Mouse (Mus musculus) spleen, postnatal 4 days (tissue): ENCODE data around the gene Lrp4.

Source experiments
- DNase-seq, 2 experiments: peaks; one replicate each; pipeline ENCODE4 v3.0.0; 2022; ENCODE audit warnings: low spot score in 2 of 2

Gene Lrp4

DNA sequence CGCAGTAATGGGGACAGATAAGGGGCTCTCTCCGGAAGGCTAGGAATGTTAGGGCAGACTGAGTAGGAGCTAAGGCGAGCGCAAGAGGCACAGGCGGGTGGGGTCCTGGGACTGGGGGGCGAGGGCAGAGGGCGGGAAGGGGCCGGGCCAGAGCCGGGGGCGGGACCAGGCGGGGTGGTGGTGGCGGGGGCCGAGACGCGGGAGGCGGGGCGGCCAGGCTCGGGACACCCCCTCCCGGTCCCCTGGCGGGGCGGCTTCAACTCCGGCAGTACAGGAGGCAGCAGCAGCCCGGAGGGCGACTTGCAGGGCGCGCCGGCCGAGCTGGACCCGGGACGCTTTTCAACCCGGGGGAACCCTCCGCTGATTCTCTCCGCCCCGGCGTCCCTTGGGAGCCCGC is at the start of gene Lrp4:
Lrp4 (plus strand) TSS at position 253 of the 397 bp plus-strand sequence.
- DNase-seq: no peak

DNA sequence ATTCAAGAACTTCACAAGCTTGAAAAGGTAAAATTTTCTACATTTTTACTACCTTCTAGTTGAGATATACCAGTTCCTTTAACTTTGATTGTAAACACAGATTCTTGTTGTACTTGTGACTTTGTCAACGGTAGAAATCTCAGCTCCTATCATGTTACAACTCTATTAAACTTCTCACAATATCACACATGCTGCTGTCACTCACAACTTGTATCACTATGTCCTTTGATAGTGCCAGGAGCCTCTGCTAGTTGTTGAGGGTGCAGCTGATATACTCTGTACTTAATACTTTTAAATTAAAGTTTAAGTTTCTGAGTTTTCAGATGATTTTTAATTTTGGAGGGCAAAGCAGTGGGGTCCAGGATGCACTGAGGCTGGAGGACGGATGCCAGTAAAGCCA is 49.3 kb upstream of the Lrp4 start:
- no peak for DNase-seq

DNA sequence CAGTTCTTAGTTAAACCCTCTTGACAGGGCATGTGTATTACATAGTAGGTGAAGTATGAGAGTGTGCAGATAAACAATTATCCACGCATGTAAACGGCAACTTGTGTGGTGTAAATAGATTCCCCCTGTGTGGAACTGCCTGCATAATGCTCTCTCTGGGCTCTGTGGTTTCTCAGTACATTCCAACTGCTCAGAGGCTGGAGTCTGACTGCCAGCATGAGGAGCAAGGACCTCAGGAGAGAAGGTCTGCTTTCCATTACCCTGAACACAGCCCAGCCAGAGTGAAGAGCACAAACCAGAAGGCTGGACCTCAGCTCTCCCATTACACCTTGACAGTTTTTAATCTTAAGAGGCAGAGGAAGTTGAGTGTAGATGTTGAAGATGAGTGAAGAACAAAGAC is 45.8 kb upstream of the Lrp4 start:
- no peak for DNase-seq

DNA sequence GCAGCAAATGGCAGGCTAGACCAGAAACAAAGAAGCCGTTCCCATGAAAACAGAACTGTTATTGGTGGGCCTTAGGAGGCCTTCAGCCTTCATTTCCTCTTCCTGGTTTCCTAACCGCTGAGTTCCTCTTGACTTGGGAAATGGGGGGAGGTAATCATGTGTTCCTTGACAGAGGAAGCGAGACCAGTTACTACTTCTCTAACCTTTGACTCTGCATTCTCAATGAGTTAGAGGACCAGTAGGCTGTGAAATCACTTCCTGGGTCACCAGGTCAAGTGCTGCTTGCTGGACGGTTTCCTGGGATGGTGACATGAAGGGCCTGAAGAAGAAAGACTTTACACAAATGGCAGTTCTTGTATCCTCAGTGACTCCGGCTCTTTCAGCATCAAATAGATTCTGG is 45.0 kb upstream of the Lrp4 start:
- DNase-seq: peak in 1 of 2 experiments; percentile 24

DNA sequence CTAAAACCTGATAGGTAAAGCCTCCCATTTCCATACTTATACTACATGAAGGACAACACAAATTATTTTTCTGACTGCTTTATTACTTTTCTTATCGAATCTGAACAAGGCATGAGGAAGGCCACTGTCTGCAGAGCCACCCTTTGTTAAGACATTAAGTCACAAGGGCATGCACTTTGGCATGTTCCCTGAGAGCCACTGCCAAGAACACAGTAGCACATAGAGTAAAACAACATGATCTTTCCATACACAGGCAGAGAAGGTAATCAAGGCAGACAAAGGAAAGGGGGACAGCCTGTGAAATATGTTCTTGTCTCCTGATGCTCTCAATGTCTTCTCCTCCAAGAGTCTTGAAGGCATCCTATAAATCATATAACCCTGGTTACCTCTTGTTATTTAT is 43.5 kb upstream of the Lrp4 start:
- no peak for DNase-seq

DNA sequence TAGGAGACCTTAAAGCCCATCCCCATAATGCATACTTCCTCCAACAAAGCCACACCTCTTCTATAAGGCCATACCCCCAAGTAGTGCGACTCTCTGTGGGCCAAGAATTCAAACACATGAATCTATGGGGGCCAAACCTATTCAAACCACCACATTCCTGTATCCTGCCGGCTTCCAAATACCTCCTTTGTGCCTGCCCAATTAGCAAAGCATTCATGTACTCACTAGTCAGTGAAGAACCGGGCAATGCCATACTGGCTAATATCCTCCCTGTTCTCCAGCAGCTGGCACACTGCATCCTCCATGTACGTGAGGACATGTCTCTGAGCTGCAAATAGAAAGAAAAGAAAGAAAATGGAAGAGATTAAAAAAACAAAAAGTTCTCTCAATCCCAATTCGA is 35.7 kb upstream of the Lrp4 start:
- no peak for DNase-seq

DNA sequence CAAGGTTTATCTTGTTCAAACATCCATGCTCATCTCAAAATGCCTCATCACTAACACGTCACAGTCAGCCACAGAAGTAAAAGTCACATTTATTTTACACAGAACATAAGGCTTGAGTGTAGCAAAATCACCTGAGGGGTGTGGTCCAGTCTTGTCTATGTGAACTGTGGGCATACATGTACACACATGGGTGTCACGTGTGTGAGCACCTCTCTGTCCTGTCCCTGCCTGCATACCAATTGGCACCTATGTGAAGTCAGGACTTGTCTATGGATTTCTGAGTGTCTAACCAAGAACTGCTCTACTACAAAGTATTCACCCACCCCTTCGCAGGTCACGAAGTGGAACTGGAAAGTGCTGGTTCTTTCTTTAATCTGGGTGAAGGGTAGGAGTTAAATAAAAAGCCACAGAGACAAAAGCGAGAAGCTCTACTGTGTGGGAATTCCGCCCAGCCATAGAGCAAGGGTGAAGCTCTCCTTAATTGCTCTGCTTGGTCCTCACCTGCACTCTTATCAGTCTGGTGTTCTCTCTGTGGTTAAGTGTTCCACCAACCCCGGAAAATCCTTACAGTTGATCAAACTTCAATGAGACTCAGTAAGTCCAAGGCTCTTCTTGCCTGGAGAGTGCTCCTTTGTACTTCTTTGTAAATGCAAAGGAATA is 33.1 kb upstream of the Lrp4 start:
- DNase-seq: no peak

DNA sequence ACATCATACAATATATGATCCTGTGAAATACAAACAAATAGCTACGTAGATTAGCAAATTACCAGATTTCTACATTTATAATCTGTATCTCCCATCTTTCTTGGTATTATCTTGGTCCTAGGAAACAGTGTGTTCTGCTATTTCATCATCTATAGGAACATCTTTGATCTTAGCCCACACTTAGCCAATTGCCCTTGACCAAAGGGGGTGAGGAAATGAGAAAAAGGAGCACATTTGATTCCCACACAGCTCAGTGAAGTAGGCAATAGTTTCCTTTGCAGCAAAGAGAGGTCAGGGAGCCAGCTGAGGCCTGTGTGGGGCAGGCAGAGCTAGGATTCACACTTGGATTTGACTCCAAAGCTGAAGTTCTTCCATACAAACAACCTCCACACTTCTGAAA is 31.0 kb upstream of the Lrp4 start:
- no peak for DNase-seq

DNA sequence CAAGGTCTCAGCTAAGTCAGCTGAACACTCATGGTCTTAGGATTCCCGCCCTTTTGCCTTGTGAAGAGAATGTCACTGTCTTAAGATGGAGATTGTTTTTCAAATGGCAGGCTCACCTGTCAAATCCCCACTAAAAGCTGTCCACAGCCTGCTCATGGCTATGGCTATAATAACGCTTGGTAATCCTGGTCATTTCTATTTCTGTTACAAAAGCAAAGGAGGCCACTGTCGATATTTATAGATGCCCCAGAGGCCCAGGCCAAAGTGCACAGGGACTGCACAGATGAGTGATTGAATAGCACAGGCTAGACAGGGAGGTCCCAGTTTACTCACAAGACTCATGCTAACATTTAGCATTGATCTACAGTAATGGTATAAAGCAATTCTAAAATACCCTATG is 28.2 kb upstream of the Lrp4 start:
- no peak for DNase-seq

DNA sequence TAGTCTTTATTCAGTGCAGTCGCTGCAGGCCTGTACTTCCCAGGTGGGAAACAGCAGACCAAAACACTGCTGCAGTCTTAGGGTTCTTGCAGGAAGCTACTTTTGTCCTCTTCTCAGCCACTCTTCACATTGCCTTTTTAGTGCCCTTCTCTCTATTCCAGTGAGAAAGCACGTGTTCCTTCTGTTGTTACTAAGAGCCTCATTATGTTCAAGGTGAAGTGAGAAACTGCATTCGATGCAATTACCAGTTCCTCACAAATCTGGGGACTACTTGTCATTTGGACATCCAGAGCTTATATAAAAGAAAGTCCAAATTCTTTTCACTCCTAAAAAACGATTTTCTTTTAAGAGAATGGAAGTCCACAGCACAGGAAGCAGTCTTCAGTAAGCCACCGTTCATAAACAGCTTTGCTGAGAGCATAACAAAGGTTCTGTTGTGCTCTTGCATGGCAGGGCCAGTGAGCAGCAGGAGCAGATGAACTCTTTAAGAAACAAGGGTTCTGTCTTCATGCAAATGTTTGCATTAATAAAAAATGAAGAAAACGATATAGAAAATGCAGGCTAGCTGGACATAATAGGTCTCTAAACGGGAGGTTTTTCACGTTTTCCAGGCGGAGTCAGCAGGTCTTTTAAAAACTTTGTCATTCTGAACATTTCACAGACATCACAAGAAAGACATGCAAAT is 27.3 kb upstream of the Lrp4 start:
- no peak for DNase-seq

DNA sequence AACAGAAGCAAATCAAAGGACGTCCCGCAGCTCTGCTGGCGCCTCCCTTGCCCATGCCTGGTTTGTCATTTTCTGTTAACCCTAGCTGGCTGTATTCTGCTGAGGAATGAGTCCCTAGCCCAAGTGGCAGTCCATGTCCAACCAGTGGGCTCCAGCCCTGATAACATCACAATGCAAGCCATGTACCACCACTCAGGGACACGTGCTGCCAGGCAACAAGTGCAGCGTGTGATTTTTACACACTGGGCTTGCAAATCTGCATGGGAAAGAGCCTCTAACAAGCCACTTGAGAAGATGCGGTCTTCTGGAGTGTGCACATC is 26.8 kb upstream of the Lrp4 start:
- no peak for DNase-seq

DNA sequence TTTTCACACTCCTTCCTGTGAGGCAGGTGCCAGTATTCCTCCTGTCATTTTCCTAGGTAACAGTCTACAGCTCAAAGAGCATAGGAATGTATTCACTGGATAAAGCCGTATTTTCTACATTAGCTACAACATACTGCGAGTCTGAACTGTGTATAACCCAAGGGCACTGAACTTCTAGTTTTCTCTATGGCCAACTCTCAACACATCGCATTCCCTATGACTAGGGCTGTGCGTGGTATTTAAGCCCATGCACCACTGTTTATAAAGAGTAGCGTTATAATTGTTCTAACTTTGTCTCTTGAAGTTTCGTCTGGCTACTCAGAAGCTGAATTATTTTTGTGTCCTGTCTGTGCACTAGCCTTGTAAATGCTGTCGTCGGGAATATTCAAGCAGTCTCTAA is 20.6 kb upstream of the Lrp4 start:
- DNase-seq: no peak

DNA sequence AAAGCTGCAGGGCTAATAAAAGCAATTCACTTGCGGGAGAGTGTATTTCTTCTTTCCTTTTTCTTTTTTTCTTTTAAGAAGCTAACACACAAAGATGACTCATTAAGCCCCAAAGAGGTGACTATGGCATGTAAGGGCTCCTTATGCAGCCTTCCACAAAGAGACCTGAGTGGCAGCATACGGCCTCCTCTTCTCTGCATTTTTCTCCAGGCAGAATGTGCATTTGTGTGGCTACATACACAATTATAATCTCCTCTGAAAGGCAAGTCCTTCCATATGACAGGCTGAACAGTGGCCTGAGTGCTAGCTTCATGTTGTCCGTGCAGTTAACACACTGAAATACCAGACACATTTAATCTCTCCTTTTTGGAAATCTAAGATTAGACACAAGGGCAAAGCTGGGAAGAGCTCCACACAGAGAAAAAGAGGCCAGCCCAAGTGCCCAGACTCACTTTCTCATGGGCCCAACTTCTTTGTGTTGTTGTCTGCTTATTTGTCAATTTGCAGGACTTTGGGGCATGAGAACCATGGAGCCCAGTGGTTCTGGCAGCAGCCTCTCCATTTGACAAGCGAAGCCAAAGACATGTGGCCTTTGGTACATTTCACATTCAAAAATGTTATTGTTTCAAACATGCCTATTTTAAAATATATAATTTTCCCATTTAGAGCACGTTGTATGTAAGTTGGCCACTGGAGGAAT is 20.0 kb upstream of the Lrp4 start:
- DNase-seq: no peak

DNA sequence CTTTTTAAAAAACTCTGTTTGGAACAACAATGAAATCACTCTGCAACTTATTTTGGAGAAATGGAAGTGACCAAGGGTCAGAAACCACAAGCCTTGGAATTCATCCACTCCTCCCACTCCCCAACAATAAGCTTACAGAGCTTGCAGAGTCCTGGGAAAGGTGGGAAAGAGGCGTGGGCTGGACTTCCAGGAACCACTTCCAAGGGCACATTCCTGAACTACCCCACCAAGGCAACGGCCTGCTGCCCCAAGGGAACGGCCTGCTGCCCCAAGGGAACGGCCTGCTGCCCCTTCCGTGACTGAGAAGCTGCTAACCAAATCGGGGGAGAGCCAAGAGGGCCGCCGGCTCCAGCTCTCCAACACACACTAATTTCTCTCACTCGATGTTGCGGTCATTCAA is 18.0 kb upstream of the Lrp4 start:
- DNase-seq: no peak

DNA sequence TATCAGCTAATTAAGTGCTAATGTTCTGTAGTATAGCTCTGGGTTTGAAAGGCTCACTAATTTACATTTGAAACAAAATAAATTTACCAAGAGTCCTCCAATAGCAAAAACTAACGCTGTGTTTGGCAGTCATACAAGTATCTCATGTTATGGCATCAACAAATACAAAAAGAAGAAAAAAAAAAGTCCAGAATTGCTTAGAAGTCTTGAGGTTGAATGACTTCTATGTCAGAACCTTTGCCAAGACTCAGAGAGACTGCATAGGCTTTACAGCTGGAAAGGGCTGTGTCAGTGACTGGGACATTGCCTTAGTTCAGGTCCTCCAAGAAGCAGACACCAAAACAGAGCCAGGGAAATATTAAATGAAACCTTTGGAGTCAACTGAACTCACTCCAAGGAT is 17.4 kb upstream of the Lrp4 start:
- no peak for DNase-seq

DNA sequence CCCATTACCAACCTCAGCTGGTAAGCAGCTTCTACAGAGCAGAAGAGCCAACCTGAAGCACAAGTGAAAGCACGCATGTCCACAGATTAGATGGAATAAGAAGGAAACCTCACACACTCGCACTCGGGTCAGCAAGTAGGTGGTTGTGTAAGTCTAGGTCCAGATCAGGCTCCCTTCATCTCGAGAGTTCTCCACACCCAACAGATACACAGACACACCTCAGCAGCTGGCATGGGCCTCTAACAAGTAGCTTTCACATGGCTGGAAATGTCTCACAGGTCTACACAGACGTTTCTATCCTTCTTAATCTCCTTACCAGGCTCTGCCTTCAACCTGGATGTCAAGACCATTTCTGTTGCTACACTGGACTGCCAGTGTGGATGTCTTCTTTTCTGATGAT is 16.6 kb upstream of the Lrp4 start:
- DNase-seq: no peak

DNA sequence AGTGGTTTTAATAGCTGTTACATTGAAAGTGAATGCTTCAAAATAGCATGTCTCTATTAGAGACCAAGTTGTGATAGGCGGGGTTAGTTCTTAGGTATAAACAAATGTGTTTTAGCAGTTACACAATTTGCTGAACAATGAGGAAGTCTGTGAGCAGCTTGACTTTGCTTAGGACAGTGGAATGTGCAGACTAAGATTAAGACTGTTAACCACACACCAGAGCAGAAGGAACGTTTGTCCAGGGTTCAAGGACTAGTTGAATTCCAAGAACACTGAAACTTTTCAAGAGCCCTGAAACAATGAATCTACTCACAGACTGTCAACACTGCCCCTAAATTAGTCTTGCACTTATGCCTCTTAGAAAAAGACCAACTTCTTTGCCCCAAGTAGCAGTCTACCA is 15.6 kb upstream of the Lrp4 start:
- DNase-seq: no peak

DNA sequence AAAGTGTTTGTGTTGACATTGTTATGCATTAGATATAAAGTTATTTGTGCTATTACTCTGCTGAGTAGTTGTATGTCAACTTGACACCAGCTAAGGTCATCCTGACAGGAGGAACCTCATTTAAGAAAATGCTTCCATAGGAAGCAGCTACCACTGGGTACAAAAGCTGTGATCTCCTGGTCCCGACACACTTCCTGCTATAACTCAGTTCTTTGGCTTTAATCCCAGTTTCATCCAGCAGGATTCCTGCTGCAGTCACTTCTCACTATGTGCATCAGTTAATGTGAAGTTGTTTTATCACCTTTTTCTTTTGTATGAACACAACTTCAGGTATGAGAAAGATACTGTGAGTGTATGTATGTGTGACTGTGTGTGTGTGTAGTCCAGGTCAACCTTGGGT is 15.1 kb upstream of the Lrp4 start:
- no peak for DNase-seq

DNA sequence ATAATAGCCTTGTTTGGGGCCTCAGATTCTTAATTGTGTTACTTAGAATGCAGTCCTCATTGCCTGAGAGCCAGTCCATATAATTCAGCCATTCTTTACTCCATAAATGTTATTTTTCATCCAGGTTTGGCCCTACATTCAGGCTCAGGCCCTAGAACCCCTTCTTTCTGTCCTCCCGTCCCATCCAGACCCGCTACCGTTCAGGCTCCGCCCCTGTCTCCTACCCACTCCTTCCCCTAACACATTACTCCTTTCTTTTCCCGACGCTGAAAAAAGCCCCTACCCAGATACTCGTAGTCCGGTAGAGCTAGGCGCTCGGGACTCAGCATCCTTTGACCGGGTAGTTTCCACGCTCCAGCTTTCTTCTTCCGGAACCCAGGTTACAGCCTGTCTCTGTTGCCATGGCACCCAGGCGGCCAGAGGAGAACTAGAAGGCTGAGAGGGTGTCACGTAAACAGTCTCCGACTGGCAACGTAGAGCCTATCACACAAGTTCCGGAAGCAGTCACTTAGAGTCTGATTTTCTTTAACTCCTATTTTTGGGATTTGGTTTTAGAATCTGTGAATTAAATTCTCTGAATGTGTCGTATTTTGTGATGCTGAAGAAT is 12.9 kb upstream of the Lrp4 start, which contains the start of gene 1110051M20Rik:
1110051M20Rik (minus strand) TSS at position 419 of the 607 bp plus-strand sequence.
- DNase-seq: peak; percentile 76 to 88

DNA sequence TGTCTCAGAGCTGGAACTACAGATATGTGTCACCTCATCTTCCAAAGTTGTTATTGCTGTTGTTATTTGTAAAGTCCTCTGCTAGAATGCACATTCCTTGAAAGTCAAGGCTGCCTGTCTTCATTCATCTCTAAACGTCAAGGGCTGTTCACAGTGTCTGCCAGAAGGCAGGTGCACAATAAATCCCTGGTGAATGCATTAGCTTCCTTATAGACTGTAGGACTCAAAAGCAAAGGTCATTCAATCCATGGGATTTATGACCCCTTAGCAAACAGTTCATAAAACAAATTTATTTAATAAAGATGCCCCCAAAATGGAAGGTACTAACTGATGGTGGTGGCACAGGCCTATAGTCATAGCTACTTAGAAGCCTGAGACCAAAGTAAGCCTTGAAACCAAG is 7.6 kb upstream of the Lrp4 start:
- DNase-seq: no peak

DNA sequence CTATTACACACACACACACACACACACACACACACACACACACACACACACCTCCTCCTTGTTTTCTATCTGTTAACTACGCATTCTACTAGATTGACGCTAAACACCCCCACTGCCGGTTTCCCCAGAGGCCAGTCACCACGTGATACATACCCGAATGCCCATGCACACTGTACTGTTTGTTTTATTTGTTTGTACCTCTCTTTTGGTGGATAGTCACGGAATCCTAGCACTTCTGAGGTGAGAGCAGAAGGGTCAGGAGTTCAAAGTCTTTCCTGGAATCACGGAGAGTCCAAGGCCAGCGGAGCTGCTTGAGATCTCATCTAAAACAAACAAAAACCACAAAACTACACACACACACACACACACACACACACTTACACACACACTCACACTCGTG is 7.0 kb upstream of the Lrp4 start:
- no peak for DNase-seq

DNA sequence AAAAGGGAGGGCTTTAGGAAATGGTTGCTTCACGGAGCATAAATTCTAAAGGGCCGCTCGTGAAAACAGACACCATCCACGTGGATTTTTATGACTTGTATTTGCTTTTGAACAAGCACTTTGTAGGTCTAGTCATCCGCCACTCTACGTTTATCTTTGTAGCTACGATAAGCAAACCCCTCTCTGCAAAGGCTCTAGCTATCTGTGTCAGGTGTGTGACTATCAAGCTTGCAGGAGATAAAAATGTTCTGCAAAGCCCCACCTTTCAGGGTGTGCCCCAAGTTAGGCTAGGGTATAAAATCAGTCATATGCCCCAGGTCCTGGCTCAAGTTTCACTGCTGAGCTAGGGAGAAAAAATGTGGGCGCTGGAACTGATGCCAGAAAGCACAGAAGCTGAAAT is 4.7 kb upstream of the Lrp4 start:
- DNase-seq: no peak
